Mouse (Mus musculus) brain, embryonic 14.5 days (tissue): Measurements from ENCODE around the gene Fam214a. TPM values are rescaled to one million over a fixed set of nuclear protein-coding genes. Genes with fewer than 3 reads are reported as not detected.

ENCODE experiments used
- DNase-seq: peaks from one replicate; pipeline ENCODE4 v3.0.0-alpha.2; 2011; ENCODE audit warnings: low read depth
- CTCF ChIP-seq: fragments of 200-500 bp; IDR thresholded peaks from 2 replicates; pipeline ENCODE4 v1.5.1; 2012; ENCODE audit warnings: inconsistent platforms, mild to moderate bottlenecking, moderate library complexity, borderline replicate concordance; ENCODE audit not compliant: insufficient read depth, insufficient read length; ENCODE audit errors: extremely low read depth
- POLR2A ChIP-seq: fragments of 200-500 bp; IDR thresholded peaks from 2 replicates; pipeline ENCODE4 v1.6.1; 2012; ENCODE audit warnings: mild to moderate bottlenecking, inconsistent platforms, borderline replicate concordance; ENCODE audit not compliant: poor library complexity, insufficient read depth, insufficient read length, severe bottlenecking; ENCODE audit errors: extremely low read depth
- polyA plus RNA-seq: library from polyadenylated mRNA; depleted of rRNA; stranded (reverse); fragments of >200 nt; gene quantifications from 2 replicates; pipeline ENCODE4 v1.2.3, GENCODE M21; 2012; rRNA removed

The Fam214a gene
- polyA plus RNA-seq, 1 experiment, result 25.4 TPM

DNA sequence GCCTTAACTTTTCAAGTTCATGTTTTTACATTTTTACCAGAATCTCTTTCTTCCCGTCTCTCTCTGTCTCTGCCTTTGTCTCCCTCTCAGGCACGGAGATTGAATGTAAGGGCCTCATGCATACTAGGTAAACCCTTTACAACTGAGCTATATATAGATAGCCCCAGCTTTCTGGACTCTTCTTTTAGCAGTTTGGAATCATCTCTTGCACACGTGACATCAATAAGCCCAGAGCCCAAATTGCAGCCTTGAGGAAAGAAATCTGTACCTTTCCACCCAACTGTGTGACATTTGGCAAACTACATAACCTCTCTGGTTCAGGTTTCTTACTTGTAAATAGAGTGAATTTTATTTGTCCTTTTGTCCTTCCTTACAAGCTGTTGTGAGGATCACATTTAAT, 119.7 kb downstream of the Fam214a start:
- DNase-seq, result peak; percentile 47
- TF ChIP-seq CTCF (no peak), POLR2A (no peak)

DNA sequence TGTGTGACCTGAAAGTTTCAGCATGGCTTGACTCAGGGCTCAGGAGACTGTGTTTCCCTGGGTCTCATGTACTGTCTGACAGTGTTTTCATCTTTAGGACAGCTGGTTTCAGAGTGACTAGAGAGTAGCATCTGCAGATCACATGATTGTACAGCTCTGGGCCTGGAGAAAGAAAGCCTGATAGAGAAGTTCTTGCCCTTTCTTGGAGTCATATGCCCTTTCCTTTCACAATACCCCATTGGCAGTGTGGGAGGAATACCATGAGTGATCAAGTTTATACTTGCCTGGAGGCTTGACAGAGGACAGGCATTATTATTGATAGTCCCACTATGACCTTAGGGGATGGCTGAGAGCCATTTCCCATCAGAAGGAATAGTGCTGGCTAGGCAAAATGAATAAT, 124.5 kb downstream of the Fam214a start:
- DNase-seq, result no peak
- TF ChIP-seq POLR2A (no peak), CTCF (no peak)

Other genes starting within 250 kb of the Fam214a start
- gene Onecut1, start 91.0 kb upstream of the Fam214a start, polyA plus RNA-seq, result 2.2 and 5.8 TPM in 2 replicates
- 82.1 and 94.9 TPM in 2 replicates for gene Arpp19, start 84.7 kb downstream of the Fam214a start, polyA plus RNA-seq
- 37.3 and 62.0 TPM in 2 replicates for gene Myo5a, start 118.1 kb downstream of the Fam214a start, polyA plus RNA-seq